Mouse (Mus musculus) cerebellum, adult 2 months (tissue): ENCODE results near the gene Eomes.

ENCODE experiments used
- CTCF ChIP-seq: fragments of 200-500 bp; IDR thresholded peaks from 2 replicates; pipeline ENCODE4 v1.5.1; 2011; ENCODE audit warnings: low read depth, mild to moderate bottlenecking, control low read depth, low read length, moderate library complexity, borderline replicate concordance; ENCODE audit not compliant: insufficient read depth
- POLR2A ChIP-seq: fragments of 200-500 bp; IDR thresholded peaks from 2 replicates; pipeline ENCODE4 v1.6.1; 2011; ENCODE audit warnings: low read length, control low read depth, borderline replicate concordance; ENCODE audit not compliant: insufficient read depth

DNA sequence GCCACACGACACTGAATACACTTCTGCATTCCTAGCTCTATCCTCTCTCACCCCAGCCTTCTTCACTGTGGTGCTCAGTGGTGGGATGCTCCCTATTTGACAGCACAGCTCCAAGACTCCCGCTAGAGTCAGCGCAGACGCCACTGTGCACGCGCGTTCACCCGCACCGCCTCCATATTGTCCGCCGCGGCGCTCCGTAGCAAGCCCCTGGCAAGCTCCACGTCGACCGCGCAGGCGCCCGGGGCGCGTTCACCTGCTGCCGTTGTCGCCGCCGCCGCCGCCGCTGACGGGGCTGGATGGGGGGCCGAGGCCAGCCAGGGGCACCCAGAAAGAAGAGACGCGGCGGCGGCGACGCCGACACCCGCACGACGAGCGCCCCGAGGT is 28.0 kb downstream of the Eomes start, which contains the start of gene Golga4:
- TF ChIP-seq POLR2A (peak; percentile 51), CTCF (no peak)
